Mouse (Mus musculus) CH12.LX (cell line): Measurements from ENCODE around the gene Ncor2. TPM values are rescaled to one million over a fixed set of nuclear protein-coding genes. Genes with fewer than 3 reads are reported as not detected.

ENCODE experiments used
- DNase-seq: peaks from one replicate; pipeline ENCODE4 v3.0.0-alpha.2; 2013; ENCODE audit errors: extremely low read depth
- H3K27ac ChIP-seq: 2 replicates; pipeline ENCODE4 v1.5.1; 2012; ENCODE audit warnings: low read depth, mild to moderate bottlenecking, control low read depth, moderate library complexity; ENCODE audit not compliant: insufficient read depth
- H3K27me3 ChIP-seq: replicated peaks from 2 replicates; pipeline ENCODE3; 2012; ENCODE audit warnings: inconsistent platforms
- H3K36me3 ChIP-seq, 2 experiments: replicated peaks in 1 of 2; 2 replicates each; pipeline versions ENCODE3 to v1.6.1; 2012; ENCODE audit warnings: inconsistent platforms in 1 of 2, low read length in 1 of 2, mild to moderate bottlenecking in 1 of 2, mixed read lengths in 1 of 2, moderate library complexity in 1 of 2; ENCODE audit not compliant: control insufficient read depth in 1 of 2, insufficient read depth in 1 of 2
- H3K4me1 ChIP-seq, 2 experiments: 2 replicates each; pipeline ENCODE4 v1.6.1; 2012; ENCODE audit warnings: inconsistent platforms in 1 of 2, moderate library complexity in 1 of 2; ENCODE audit not compliant: insufficient read depth in 2 of 2, control insufficient read depth in 1 of 2
- H3K4me2 ChIP-seq: 2 replicates; pipeline ENCODE4 v1.6.1; 2012; ENCODE audit warnings: low read depth, mild to moderate bottlenecking, control low read depth; ENCODE audit not compliant: poor library complexity, insufficient read depth, severe bottlenecking
- H3K4me3 ChIP-seq, 3 experiments: fragments of 150-350 bp in 1 of 3; sonication (generic) in 1 of 3; replicated peaks in 1 of 3; 2 replicates each; pipeline versions ENCODE3 to v1.5.1; 2011 to 2012; ENCODE audit warnings: low read depth in 2 of 3, low read length in 2 of 3, mild to moderate bottlenecking in 2 of 3, moderate library complexity in 2 of 3, control low read depth in 1 of 3, improper control_type of control experiment in 1 of 3, inconsistent platforms in 1 of 3, mixed read lengths in 1 of 3; ENCODE audit not compliant: poor library complexity in 1 of 3
- H3K79me2 ChIP-seq: replicated peaks from 2 replicates; pipeline ENCODE4 v1.6.1; 2012; ENCODE audit warnings: mild to moderate bottlenecking, moderate library complexity; ENCODE audit not compliant: control insufficient read depth, poor library complexity, insufficient read depth, severe bottlenecking; ENCODE audit errors: extremely low read depth
- H3K9ac ChIP-seq: 2 replicates; pipeline ENCODE4 v1.6.1; 2012; ENCODE audit warnings: low read depth, mild to moderate bottlenecking, control low read depth, moderate library complexity; ENCODE audit not compliant: insufficient read depth
- H3K9me3 ChIP-seq: replicated peaks from 2 replicates; pipeline ENCODE3; 2012; ENCODE audit warnings: low read length, inconsistent platforms, mixed read lengths
- BHLHE40 ChIP-seq: IDR thresholded peaks from 2 replicates; pipeline ENCODE4 v1.6.1; 2011; ENCODE audit warnings: mild to moderate bottlenecking, low read depth, low read length, improper control_type of control experiment
- CHD2 ChIP-seq: IDR thresholded peaks from 2 replicates; pipeline ENCODE4 v1.6.1; 2011; ENCODE audit warnings: low read length, improper control_type of control experiment
- CTCF ChIP-seq, 2 experiments: IDR thresholded peaks in 1 of 2; conservative IDR thresholded peaks in 1 of 2; 2 replicates each; pipeline ENCODE4 v1.5.1; 2011 to 2012; ENCODE audit warnings: low read depth in 2 of 2, low read length in 2 of 2, improper control_type of control experiment in 1 of 2, inconsistent platforms in 1 of 2, mild to moderate bottlenecking in 1 of 2, moderate library complexity in 1 of 2
- ELF1 ChIP-seq: IDR thresholded peaks from 2 replicates; pipeline ENCODE4 v1.6.1; 2014; ENCODE audit warnings: low read depth, mild to moderate bottlenecking, inconsistent platforms, low read length, improper control_type of control experiment
- EP300 ChIP-seq: IDR thresholded peaks from 2 replicates; pipeline ENCODE4 v1.6.1; 2011; ENCODE audit warnings: low read length, improper control_type of control experiment
- GABPA ChIP-seq: IDR thresholded peaks from 2 replicates; pipeline ENCODE4 v1.6.1; 2012; ENCODE audit warnings: low read depth, low read length, improper control_type of control experiment, inconsistent platforms; ENCODE audit not compliant: insufficient replicate concordance
- HCFC1 ChIP-seq: IDR thresholded peaks from 2 replicates; pipeline ENCODE4 v1.6.1; 2012; ENCODE audit warnings: low read depth, mild to moderate bottlenecking, inconsistent platforms, low read length, improper control_type of control experiment
- JUN ChIP-seq: IDR thresholded peaks from 2 replicates; pipeline ENCODE4 v1.6.1; 2011; ENCODE audit warnings: low read depth, mild to moderate bottlenecking, low read length, improper control_type of control experiment, moderate library complexity; ENCODE audit not compliant: insufficient read depth
- JUND ChIP-seq: conservative IDR thresholded peaks from 2 replicates; pipeline ENCODE4 v1.6.1; 2011; ENCODE audit warnings: low read depth, low read length, improper control_type of control experiment
- KAT2A ChIP-seq: IDR thresholded peaks from 2 replicates; pipeline ENCODE4 v1.6.1; 2012; ENCODE audit warnings: low read length, improper control_type of control experiment, inconsistent platforms; ENCODE audit not compliant: insufficient replicate concordance
- MAFK ChIP-seq: IDR thresholded peaks from 2 replicates; pipeline ENCODE4 v1.6.1; 2011; ENCODE audit warnings: low read length, improper control_type of control experiment; ENCODE audit not compliant: insufficient replicate concordance
- MAX ChIP-seq: IDR thresholded peaks from 2 replicates; pipeline ENCODE4 v1.6.1; 2011; ENCODE audit warnings: low read length, improper control_type of control experiment
- MAZ ChIP-seq: IDR thresholded peaks from 2 replicates; pipeline ENCODE4 v1.6.1; 2012; ENCODE audit warnings: low read depth, mild to moderate bottlenecking, inconsistent platforms, low read length, improper control_type of control experiment, moderate library complexity
- MEF2A ChIP-seq: IDR thresholded peaks from 2 replicates; pipeline ENCODE4 v1.6.1; 2014; ENCODE audit warnings: low read depth, mild to moderate bottlenecking, inconsistent platforms, low read length, improper control_type of control experiment, borderline replicate concordance
- MYC ChIP-seq: IDR thresholded peaks from 2 replicates; pipeline ENCODE4 v1.6.1; 2011; ENCODE audit warnings: low read depth, mild to moderate bottlenecking, improper control_type of control experiment, low read length
- NELFE ChIP-seq: IDR thresholded peaks from 2 replicates; pipeline ENCODE4 v1.6.1; 2011; ENCODE audit warnings: low read depth, low read length, improper control_type of control experiment
- NRF1 ChIP-seq: IDR thresholded peaks from 2 replicates; pipeline ENCODE4 v1.6.1; 2014; ENCODE audit warnings: low read depth, mild to moderate bottlenecking, inconsistent platforms, low read length, improper control_type of control experiment, moderate library complexity
- PAX5 ChIP-seq: IDR thresholded peaks from 2 replicates; pipeline ENCODE4 v1.6.1; 2012; ENCODE audit warnings: low read length, inconsistent platforms, mixed read lengths
- POLR2A ChIP-seq: IDR thresholded peaks from 2 replicates; pipeline ENCODE4 v1.6.1; 2011; ENCODE audit warnings: low read depth, mild to moderate bottlenecking, improper control_type of control experiment, low read length
- SIN3A ChIP-seq: IDR thresholded peaks from 2 replicates; pipeline ENCODE4 v1.6.1; 2012; ENCODE audit warnings: low read length, improper control_type of control experiment, inconsistent platforms
- TBP ChIP-seq: conservative IDR thresholded peaks from 2 replicates; pipeline ENCODE4 v1.6.1; 2011; ENCODE audit warnings: low read depth, low read length, improper control_type of control experiment
- TCF12 ChIP-seq: IDR thresholded peaks from 2 replicates; pipeline ENCODE4 v1.6.1; 2014; ENCODE audit warnings: low read depth, mild to moderate bottlenecking, inconsistent platforms, low read length, improper control_type of control experiment
- UBTF ChIP-seq: IDR thresholded peaks from 2 replicates; pipeline ENCODE4 v1.6.1; 2012; ENCODE audit warnings: low read depth, mild to moderate bottlenecking, inconsistent platforms, low read length, improper control_type of control experiment, moderate library complexity
- USF1 ChIP-seq: IDR thresholded peaks from 2 replicates; pipeline ENCODE4 v1.6.1; 2014; ENCODE audit warnings: low read depth, mild to moderate bottlenecking, inconsistent platforms, low read length, improper control_type of control experiment
- USF2 ChIP-seq: conservative IDR thresholded peaks from 2 replicates; pipeline ENCODE4 v1.6.1; 2011; ENCODE audit warnings: low read depth, low read length, improper control_type of control experiment
- ZNF384 ChIP-seq: IDR thresholded peaks from 2 replicates; pipeline ENCODE4 v1.6.1; 2012; ENCODE audit warnings: low read depth, low read length, improper control_type of control experiment, inconsistent platforms
- dilution Hi-C: fragments of 300-500 bp; cut with MboI; formaldehyde crosslinking; loops from 2 replicates; pipeline ENCODE4 v1.14.3; 2020; ENCODE audit warnings: low sequenced_read_pairs; ENCODE audit not compliant: extremely low pct_unique_long_range_greater_than_20kb, extremely low pct_ligation_motif_present
- in situ Hi-C: fragments of 300-500 bp; cut with MboI; formaldehyde crosslinking; loops from 3 replicates; pipeline ENCODE4 v1.14.3; 2019; ENCODE audit warnings: low sequenced_read_pairs, low pct_ligation_motif_present, low pct_unique_long_range_greater_than_20kb, mixed read lengths
- polyA plus RNA-seq: library from polyadenylated mRNA; unstranded; fragments of >175 nt; gene quantifications from 2 replicates; pipeline ENCODE4 v1.2.1, GENCODE M21; 2012; ENCODE audit warnings: low read depth; ENCODE audit not compliant: insufficient read length
- total RNA-seq, 2 experiments: library from RNA; depleted of rRNA; stranded (reverse); fragments of 300-350 nt in 1 of 2; fragments of >200 nt in 1 of 2; gene quantifications; 2 replicates each; pipeline ENCODE4 v1.2.3; 2012 to 2014

Gene Ncor2
- total and polyA plus RNA-seq, 3 experiments = 3.9 to 44.7 (median 10.8) TPM

DNA sequence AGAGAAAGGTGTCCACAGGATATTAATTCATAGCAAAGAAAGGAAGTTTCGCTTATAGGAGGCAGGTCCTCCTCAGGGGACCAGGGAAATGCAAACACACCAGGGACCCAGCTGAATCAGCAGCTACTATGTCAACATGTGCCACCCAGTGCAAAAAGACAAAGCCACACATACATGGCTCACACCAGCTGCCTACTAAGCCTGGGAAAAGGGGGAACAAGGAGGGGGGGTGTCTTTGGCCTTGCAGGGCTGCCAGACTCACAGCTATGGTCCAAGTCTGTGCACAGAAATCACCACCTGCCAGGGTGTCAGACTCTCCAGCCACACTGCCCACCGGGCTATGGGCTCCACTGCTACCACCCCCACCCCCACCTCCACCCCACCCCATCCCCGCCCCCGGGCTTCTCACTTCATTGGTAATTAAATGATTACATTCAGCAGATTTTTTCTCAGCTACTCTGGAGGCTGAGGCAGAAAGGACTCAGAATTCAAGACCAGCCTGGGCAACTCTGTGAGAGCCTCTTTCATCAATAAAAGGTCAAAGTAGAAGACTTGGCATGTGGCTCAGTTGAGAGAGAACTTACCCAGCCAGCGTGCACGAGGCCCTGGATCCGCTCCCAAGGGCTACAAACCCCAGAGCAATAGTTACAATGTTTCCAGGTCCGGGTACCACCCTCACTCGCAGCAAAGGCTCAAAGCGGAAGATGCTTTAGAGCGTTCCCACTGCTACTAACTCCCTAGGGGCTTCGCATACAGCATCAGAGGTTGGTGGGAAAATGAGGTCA is 6.0 kb downstream of the Ncor2 start:
- dilution Hi-C loops (no loop called here), in situ Hi-C loops (loop anchor here (10.0 kb wide), 1 partner anchor 48 kb away; no protein-coding TSS in a partner anchor)
- peaks cover 18 to 71% of the 10 kb centered on the region in 2 experiments for H3K4me1 ChIP-seq
- peaks cover 51% of the 10 kb centered on the region for H3K79me2 ChIP-seq
- H3K9ac ChIP-seq = no peak overlapping the region
- no peak overlapping the region for H3K4me3 ChIP-seq
- H3K36me3 ChIP-seq = peaks cover 0 to 51% of the 10 kb centered on the region in 2 experiments
- H3K27ac ChIP-seq = no peak overlapping the region
- H3K4me2 ChIP-seq = no peak overlapping the region
- TF ChIP-seq TCF12 (no peak), CHD2 (no peak), HCFC1 (no peak), JUN (no peak), ELF1 (no peak), MYC (no peak), GABPA (no peak), USF1 (no peak), BHLHE40 (no peak), POLR2A (no peak)
- DNase-seq = no peak
- no peaks in the 10 kb centered on the region for H3K27me3 ChIP-seq
- H3K9me3 ChIP-seq = no peaks in the 10 kb centered on the region

DNA sequence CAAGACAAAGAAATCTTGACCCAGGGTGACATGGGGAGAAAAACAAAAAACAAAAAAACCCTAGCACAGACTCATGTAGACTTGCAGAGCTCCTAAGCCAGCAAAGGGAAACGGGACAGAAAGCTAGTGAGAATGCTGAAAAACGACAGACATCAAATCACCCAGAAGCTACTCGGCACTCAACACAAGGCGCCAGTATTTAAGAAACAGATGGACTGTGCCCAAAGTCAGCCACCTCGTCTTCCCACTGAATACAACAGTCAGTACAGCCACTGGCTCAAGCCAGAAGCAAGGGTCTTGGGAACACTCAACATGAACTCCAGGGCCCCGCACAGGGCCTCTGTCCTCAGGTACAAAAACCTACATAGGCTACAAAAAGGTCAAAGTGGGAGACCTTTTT is 7.8 kb downstream of the Ncor2 start:
- Histone ChIP-seq H3K36me3 (peaks cover 0 to 61% of the 10 kb centered on the region in 2 experiments), H3K4me1 (peaks cover 14 to 73% of the 10 kb centered on the region in 2 experiments), H3K27me3 (no peaks in the 10 kb centered on the region), H3K4me2 (no peak overlapping the region), H3K79me2 (peaks cover 34% of the 10 kb centered on the region), H3K9ac (no peak overlapping the region), H3K4me3 (no peak overlapping the region), H3K9me3 (no peaks in the 10 kb centered on the region), H3K27ac (no peak overlapping the region)
- dilution Hi-C loops (no loop called here), in situ Hi-C loops (loop anchor here (10.0 kb wide), 1 partner anchor 46 kb away; no protein-coding TSS in a partner anchor)
- TF ChIP-seq USF1 (no peak), KAT2A (no peak), ELF1 (no peak), MAZ (no peak), USF2 (no peak), ZNF384 (no peak), JUND (no peak), CTCF (conservative IDR thresholded peaks at IDR 0.05 in 1 of 2, IDR thresholded peaks at IDR 0.05 in 1 of 2; ENCODE audit: low read depth in 2 of 2, low read length in 2 of 2) (no peak), EP300 (no peak), NRF1 (no peak), MYC (no peak), MAX (no peak), JUN (no peak), MAFK (no peak), TBP (no peak), MEF2A (no peak), NELFE (no peak), PAX5 (no peak), SIN3A (no peak), UBTF (no peak)
- DNase-seq = no peak
